Mouse (Mus musculus) liver, adult 2 months (tissue): ENCODE data around the gene Olfr103.

Source experiments
- CTCF ChIP-seq: fragments of 200-500 bp; IDR thresholded peaks from 2 replicates; pipeline ENCODE4 v1.5.1; 2011; ENCODE audit warnings: low read depth, low read length, control low read depth
- POLR2A ChIP-seq: fragments of 200-500 bp; IDR thresholded peaks from 2 replicates; pipeline ENCODE4 v1.6.1; 2011; ENCODE audit warnings: low read length, control low read depth; ENCODE audit not compliant: insufficient read depth; ENCODE audit errors: extremely low read depth

- no peak for TF ChIP-seq CTCF
- no peak for TF ChIP-seq POLR2A
Observed at GRCm38 (mm10) chr17:37304213-37304612, 35.3 kb downstream of the Olfr103 start, which contains the start of gene Olfr101.
